Mouse (Mus musculus) 416B (cell line): ENCODE results near the gene Arl4d.
"Not testable (repeated sequence)": the region's sequence is repeated elsewhere in the genome, so short reads cannot be mapped to it uniquely, and the experiment has no call there.

ENCODE experiments used
- DNase-seq: peaks from one replicate; pipeline ENCODE4 v3.0.0; 2011; ENCODE audit warnings: low read depth

Arl4d gene

GRCm38 (mm10) chr11:101645411-101646282, 19.7 kb upstream of the Arl4d start:
- peak; percentile 92 for DNase-seq

- DNase-seq = not testable (repeated sequence)
These were observed 19.0 kb upstream of the Arl4d start for GRCm38 (mm10) chr11:101646283-101646794.

GRCm38 (mm10) chr11:101647093-101647492, 18.2 kb upstream of the Arl4d start:
- DNase-seq = not testable (repeated sequence)

GRCm38 (mm10) chr11:101656356-101656755, 9.0 kb upstream of the Arl4d start:
- no peak for DNase-seq

GRCm38 (mm10) chr11:101657528-101657885, 7.8 kb upstream of the Arl4d start:
- no peak for DNase-seq

- DNase-seq = peak; percentile 99
These were observed 7.2 kb upstream of the Arl4d start for GRCm38 (mm10) chr11:101657886-101658750.

- peak; percentile 56 for DNase-seq
These were observed 6.4 kb upstream of the Arl4d start for GRCm38 (mm10) chr11:101658751-101659558.

GRCm38 (mm10) chr11:101661191-101661590, 4.2 kb upstream of the Arl4d start:
- DNase-seq = no peak

GRCm38 (mm10) chr11:101661786-101662185, 3.6 kb upstream of the Arl4d start:
- DNase-seq = no peak

- no peak for DNase-seq
These were observed 1.9 kb upstream of the Arl4d start for GRCm38 (mm10) chr11:101663229-101664027.

- no peak for DNase-seq
These were observed 273 bp downstream of the Arl4d start for GRCm38 (mm10) chr11:101665636-101665992.

GRCm38 (mm10) chr11:101666626-101667345, 1.4 kb downstream of the Arl4d start:
- no peak for DNase-seq

GRCm38 (mm10) chr11:101667871-101668532, 2.7 kb downstream of the Arl4d start:
- DNase-seq = no peak

- DNase-seq = no peak
These were observed 3.4 kb downstream of the Arl4d start for GRCm38 (mm10) chr11:101668546-101669261.

GRCm38 (mm10) chr11:101670334-101670733, 5.0 kb downstream of the Arl4d start:
- no peak for DNase-seq

- DNase-seq = no peak
These were observed 5.9 kb downstream of the Arl4d start for GRCm38 (mm10) chr11:101671255-101671654.

GRCm38 (mm10) chr11:101673010-101673642, 7.8 kb downstream of the Arl4d start:
- DNase-seq = no peak

- DNase-seq = no peak
These were observed 8.8 kb downstream of the Arl4d start for GRCm38 (mm10) chr11:101674106-101674505.

GRCm38 (mm10) chr11:101675349-101675748, 10.0 kb downstream of the Arl4d start:
- no peak for DNase-seq
